Comparison of ENCODE assay signal across 8 mouse cellular contexts in genomic region chr16:43890005-43890336, GRCm38 (mm10). TPM values are rescaled to one million over a fixed set of nuclear protein-coding genes. Genes with fewer than 3 reads are reported as not detected.
DNase-seq lines count a peak whose midpoint lies in the region; ATAC-seq and TF ChIP-seq lines count a peak whose summit lies in the region.

No protein-coding gene starts in this region.

- in situ Hi-C loops in CH12.LX (cut with MboI; ENCODE audit: low pct_ligation_motif_present, low pct_unique_long_range_greater_than_20kb, low sequenced_read_pairs), result no loop called here

- no peaks in the 10 kb centered on the region for H3K27me3 ChIP-seq in heart, adult 2 months (ENCODE audit: control insufficient read depth, insufficient read depth, low read length)
- no peaks in the 10 kb centered on the region for H3K27me3 ChIP-seq in CH12.LX (replicated peaks)
- no peaks in the 10 kb centered on the region for H3K27me3 ChIP-seq in liver, embryonic 11.5 days (replicated peaks; ENCODE audit: control insufficient read depth, insufficient read depth, low read length)
- H3K27me3 ChIP-seq in stomach, embryonic 15.5 days (replicated peaks), result no peaks in the 10 kb centered on the region

- peak; percentile 79 for TF ChIP-seq CTCF in heart, adult 2 months (IDR thresholded peaks at IDR 0.05)
- peak; percentile 19 to 61; a peak in 3 of 4 replicates for TF ChIP-seq CTCF in CH12.LX (conservative IDR thresholded peaks at IDR 0.05 in 1 of 2, IDR thresholded peaks at IDR 0.05 in 1 of 2; ENCODE audit: low read depth in 2 of 2, low read length in 2 of 2)

- dilution Hi-C loops in CH12.LX (cut with MboI; ENCODE audit: extremely low pct_ligation_motif_present, extremely low pct_unique_long_range_greater_than_20kb, low sequenced_read_pairs), result no loop called here

- no peak for TF ChIP-seq EP300 in heart, adult 2 months (IDR thresholded peaks at IDR 0.05; ENCODE audit: insufficient read depth, low read depth, low read length)
- no peak for TF ChIP-seq EP300 in CH12.LX (IDR thresholded peaks at IDR 0.05; ENCODE audit: low read length)

- peaks cover 4% of the 10 kb centered on the region; the same call in 1 of the 2 replicates for H3K36me3 ChIP-seq in heart, adult 2 months (ENCODE audit: control insufficient read depth, insufficient read depth, low read length)
- peaks cover 9 to 46% of the 10 kb centered on the region in 2 experiments for H3K36me3 ChIP-seq in CH12.LX (replicated peaks in 1 of 2; ENCODE audit: control insufficient read depth in 1 of 2, insufficient read depth in 1 of 2, low read length in 1 of 2)
- H3K36me3 ChIP-seq in liver, embryonic 11.5 days (ENCODE audit: control insufficient read depth, insufficient read depth, low read length), result no peaks in the 10 kb centered on the region
- no peaks in the 10 kb centered on the region for H3K36me3 ChIP-seq in stomach, embryonic 15.5 days

- H3K27ac ChIP-seq in heart, adult 2 months, result peak overlapping the region; percentile 87
- no peak overlapping the region; the same call in 1 of the 2 replicates for H3K27ac ChIP-seq in CH12.LX (ENCODE audit: insufficient read depth, low read depth)
- H3K27ac ChIP-seq in liver, embryonic 11.5 days (ENCODE audit: low read depth, low read length), result no peak overlapping the region; the same call in 1 of the 2 replicates
- peak overlapping the region; percentile 61; the same call in 1 of the 2 replicates for H3K27ac ChIP-seq in stomach, embryonic 15.5 days

- intact Hi-C loops in heart, adult 2 months (cut with DNase I), result loop anchor here (5.0 kb wide), 1 partner anchor 247 kb away; the partner anchor contains the start of genes Atp6v1a and Naa50

- H3K79me2 ChIP-seq in heart, adult 2 months (replicated peaks; ENCODE audit: control insufficient read depth, insufficient read depth, low read length), result no peaks in the 10 kb centered on the region; the same call in none of the 2 replicates
- peaks cover 39% of the 10 kb centered on the region for H3K79me2 ChIP-seq in CH12.LX (replicated peaks; ENCODE audit: control insufficient read depth, extremely low read depth, insufficient read depth, poor library complexity, severe bottlenecking)

- H3K4me1 ChIP-seq in heart, adult 2 months (ENCODE audit: control insufficient read depth, insufficient read depth, low read length), result peaks cover 2% of the 10 kb centered on the region
- H3K4me1 ChIP-seq in CH12.LX (ENCODE audit: control insufficient read depth in 1 of 2, insufficient read depth in 2 of 2), result peaks cover 0 to 43% of the 10 kb centered on the region in 2 experiments; a peak in 2 of 4 replicates
- no peaks in the 10 kb centered on the region for H3K4me1 ChIP-seq in liver, embryonic 11.5 days (replicated peaks; ENCODE audit: control insufficient read depth, insufficient read depth, low read length)
- no peaks in the 10 kb centered on the region for H3K4me1 ChIP-seq in stomach, embryonic 15.5 days

- peak overlapping the region; percentile 86 for H3K4me3 ChIP-seq in heart, adult 2 months
- peak overlapping the region; percentile 61 to 93 (median 72) for H3K4me3 ChIP-seq in CH12.LX (replicated peaks in 1 of 3; ENCODE audit: low read depth in 2 of 3, low read length in 2 of 3, poor library complexity in 1 of 3)
- H3K4me3 ChIP-seq in liver, embryonic 11.5 days (ENCODE audit: low read depth, low read length), result peak overlapping the region; percentile 72
- peak overlapping the region; percentile 76 for H3K4me3 ChIP-seq in stomach, embryonic 15.5 days (replicated peaks)

- peak overlapping the region; percentile 87 for H3K9ac ChIP-seq in heart, adult 2 months (ENCODE audit: low read depth, low read length)
- peak overlapping the region; percentile 71 for H3K9ac ChIP-seq in CH12.LX (ENCODE audit: insufficient read depth, low read depth)
- peak overlapping the region; percentile 76 for H3K9ac ChIP-seq in liver, embryonic 11.5 days (ENCODE audit: low read depth, low read length)
- peak overlapping the region; percentile 71 for H3K9ac ChIP-seq in stomach, embryonic 15.5 days

- no peaks in the 10 kb centered on the region for H3K9me3 ChIP-seq in CH12.LX (replicated peaks; ENCODE audit: low read length)
- H3K9me3 ChIP-seq in liver, embryonic 11.5 days (ENCODE audit: control insufficient read depth, low read length), result no peaks in the 10 kb centered on the region
- H3K9me3 ChIP-seq in stomach, embryonic 15.5 days, result no peaks in the 10 kb centered on the region

- peak; percentile 36 for TF ChIP-seq RAD21 in CH12.LX (IDR thresholded peaks at IDR 0.05; ENCODE audit: low read depth, low read length)

- peak overlapping the region; percentile 81 for H3K4me2 ChIP-seq in CH12.LX (ENCODE audit: insufficient read depth, low read depth, poor library complexity, severe bottlenecking)
- peak overlapping the region; percentile 68 for H3K4me2 ChIP-seq in liver, embryonic 11.5 days
- H3K4me2 ChIP-seq in stomach, embryonic 15.5 days, result peak overlapping the region; percentile 71

- DNase-seq in heart, adult 2 months, result no peak
- no peak for DNase-seq in heart, adult 11 months
- DNase-seq in CH12.LX (ENCODE audit: extremely low read depth) (no peak), MN1 (ENCODE audit: low spot score) (no peak)
- no peak for DNase-seq in liver, embryonic 11.5 days (ENCODE audit: low spot score)
- DNase-seq in spleen, postnatal 4 days (ENCODE audit: low spot score in 2 of 2), result no peak

- ATAC-seq in erythroid progenitor cell, adult 5-6 weeks (replicated peaks; ENCODE audit: low FRiP score, poor library complexity, severe bottlenecking), result peak; percentile 82
- peak; percentile 90 for ATAC-seq in liver, embryonic 11.5 days (replicated peaks; ENCODE audit: low FRiP score)
- peak; percentile 94 for ATAC-seq in stomach, embryonic 15.5 days (ENCODE audit: insufficient read depth, low FRiP score, low read depth)

- WGBS in heart, adult 2 months, result 0% methylated on average over 9 of the region's 9 CpGs
- 0% methylated on average over 9 of the region's 9 CpGs for WGBS in liver, embryonic 11.5 days
- WGBS in stomach, embryonic 15.5 days, result 1% methylated on average over 9 of the region's 9 CpGs

- no peak for TF ChIP-seq POLR2A in heart, adult 2 months (IDR thresholded peaks at IDR 0.05; ENCODE audit: insufficient read depth, low read depth, low read length)
- TF ChIP-seq POLR2A in CH12.LX (IDR thresholded peaks at IDR 0.05; ENCODE audit: low read depth, low read length), result no peak

TF ChIP-seq in CH12.LX, 34 proteins besides CTCF, POLR2A, EP300 and RAD21:
- TF ChIP-seq NELFE (IDR thresholded peaks at IDR 0.05; ENCODE audit: low read depth, low read length), result peak; percentile 39; the same call in 1 of the 2 replicates
- 0 out of 2 replicates have a peak, but pooled peaks have one; percentile 78 for TF ChIP-seq E2F4 (IDR thresholded peaks at IDR 0.05; ENCODE audit: insufficient replicate concordance, low read depth, low read length)
- peak; percentile 56; the same call in 1 of the 2 replicates for TF ChIP-seq MAZ (IDR thresholded peaks at IDR 0.05; ENCODE audit: low read depth, low read length)
- 0 out of 2 replicates have a peak, but pooled peaks have one; percentile 0 for TF ChIP-seq CHD2 (IDR thresholded peaks at IDR 0.05; ENCODE audit: low read length)
- no peak for TF ChIP-seq ETS1 (conservative IDR thresholded peaks at IDR 0.05; ENCODE audit: low read depth, low read length)
- TF ChIP-seq ZMIZ1 (IDR thresholded peaks at IDR 0.05; ENCODE audit: low read depth, low read length), result 0 out of 2 replicates have a peak, but pooled peaks have one; percentile 4
- TF ChIP-seq SMC3 (IDR thresholded peaks at IDR 0.05; ENCODE audit: low read depth, low read length), result peak; percentile 25
- no peak for TF ChIP-seq TBP (conservative IDR thresholded peaks at IDR 0.05; ENCODE audit: low read depth, low read length)

RNA-seq across cellular contexts. Expression of gene Ccdc191, which starts 0.4 kb away (rescaled TPM):
- total RNA-seq in heart, adult 2 months (2021), result 1 to 10 TPM; 2.7 to 3.6 TPM
- polyA plus RNA-seq in heart, adult 2 months (2012; rRNA removed), result 1.0 and 1.5 TPM in 2 replicates
- total RNA-seq in CH12.LX (2012; rRNA removed), result 8.7 and 9.3 TPM in 2 replicates
- total RNA-seq in CH12.LX (2014; rRNA removed), result 9.6 and 45.7 TPM in 2 replicates
- polyA plus RNA-seq in CH12.LX (2012; ENCODE audit: insufficient read length, low read depth), result 11.3 and 15.5 TPM in 2 replicates
- 1.1 and 1.3 TPM in 2 replicates for total RNA-seq in erythroid progenitor cell, adult 5-6 weeks (2015; ENCODE audit: low replicate concordance)
- total RNA-seq in erythroid progenitor cell, adult 5-6 weeks (2017; ENCODE audit: low replicate concordance), result 0.77 and 3.3 TPM in 2 replicates
- polyA plus RNA-seq in liver, embryonic 11.5 days (2014; fragmentation: Nextera tagmentation; extraction: Ambion mirVana), result 7.9 and 9.4 TPM in 2 replicates
- polyA plus RNA-seq in stomach, embryonic 15.5 days (2015; fragmentation: Nextera tagmentation; extraction: Ambion mirVana), result 11.8 and 13.7 TPM in 2 replicates

RNA-seq across cellular contexts. Expression of gene Qtrt2, which starts 36.6 kb away (rescaled TPM):
- total RNA-seq in heart, adult 2 months (2021), result 10 to 100 TPM; 12.6 to 14.3 TPM
- 13.0 and 15.8 TPM in 2 replicates for polyA plus RNA-seq in heart, adult 2 months (2012; rRNA removed)
- total RNA-seq in CH12.LX (2012; rRNA removed) (52.1 and 64.3 TPM in 2 replicates), CH12.LX (2014; rRNA removed) (94.1 and 108 TPM in 2 replicates)
- 60.0 and 71.6 TPM in 2 replicates for polyA plus RNA-seq in CH12.LX (2012; ENCODE audit: insufficient read length, low read depth)
- total RNA-seq in erythroid progenitor cell, adult 5-6 weeks (2015; ENCODE audit: low replicate concordance), result 1.3 and 6.5 TPM in 2 replicates
- 2.6 and 2.7 TPM in 2 replicates for total RNA-seq in erythroid progenitor cell, adult 5-6 weeks (2017; ENCODE audit: low replicate concordance)
- 26.5 and 27.7 TPM in 2 replicates for polyA plus RNA-seq in liver, embryonic 11.5 days (2014; fragmentation: Nextera tagmentation; extraction: Ambion mirVana)
- polyA plus RNA-seq in stomach, embryonic 15.5 days (2015; fragmentation: Nextera tagmentation; extraction: Ambion mirVana), result 22.5 and 25.8 TPM in 2 replicates

Comparison
In these comparisons a context has a peak if more than half of its experiments do, and no peak if none do; other contexts are left out.
1. H3K27ac ChIP-seq: peak in heart, adult 2 months (single experiment) and stomach, embryonic 15.5 days (single experiment); none in CH12.LX (single experiment) and liver, embryonic 11.5 days (single experiment).
2. Peak in every context shown above with its lines, with median percentiles within 50 percentile points of each other: H3K4me3 ChIP-seq, H3K9ac ChIP-seq, H3K4me2 ChIP-seq and ATAC-seq.